Mouse (Mus musculus) frontal cortex, adult (tissue): Measurements from ENCODE around the gene Sult2a2.
"Not testable (repeated sequence)": the region's sequence is repeated elsewhere in the genome, so short reads cannot be mapped to it uniquely, and the experiment has no call there.

Source experiments
- ATAC-seq: cut with Nextera tagmentation; 2 replicates; pipeline ENCODE4 v1.9.2; 2017; ENCODE audit warnings: mild to moderate bottlenecking, moderate library complexity, mixed read lengths; ENCODE audit not compliant: low TSS enrichment

Gene Sult2a2

GRCm38 (mm10) chr7:13733205-13733604, at the start of gene Sult2a2:
Gene Sult2a2 (plus strand): TSS chr7:13733505.
- not testable (repeated sequence) for ATAC-seq

- ATAC-seq, result no peak
Measured at GRCm38 (mm10) chr7:13813913-13814312, 80.6 kb downstream of the Sult2a2 start.
